Mouse (Mus musculus) natural killer cell, adult 2 months (primary cell): ENCODE data around the gene Hlcs.
A peak's percentile ranks its signal among the peaks of the same experiment; 100 is the strongest.
"Not testable (repeated sequence)": the region's sequence is repeated elsewhere in the genome, so short reads cannot be mapped to it uniquely, and the experiment has no call there.

Experiments used
- DNase-seq, 2 experiments: peaks; one replicate each; pipeline ENCODE4 v3.0.0; 2022; ENCODE audit warnings: low spot score in 2 of 2

Gene Hlcs

GRCm38 (mm10) chr16:94313229-94314030, at the start of gene Hlcs:
Gene Hlcs (minus strand): TSS chr16:94313571.
- peak; percentile 97 to 98 for DNase-seq

- no peak for DNase-seq
Measured at GRCm38 (mm10) chr16:94362174-94362873, 49.0 kb upstream of the Hlcs start.

DNA sequence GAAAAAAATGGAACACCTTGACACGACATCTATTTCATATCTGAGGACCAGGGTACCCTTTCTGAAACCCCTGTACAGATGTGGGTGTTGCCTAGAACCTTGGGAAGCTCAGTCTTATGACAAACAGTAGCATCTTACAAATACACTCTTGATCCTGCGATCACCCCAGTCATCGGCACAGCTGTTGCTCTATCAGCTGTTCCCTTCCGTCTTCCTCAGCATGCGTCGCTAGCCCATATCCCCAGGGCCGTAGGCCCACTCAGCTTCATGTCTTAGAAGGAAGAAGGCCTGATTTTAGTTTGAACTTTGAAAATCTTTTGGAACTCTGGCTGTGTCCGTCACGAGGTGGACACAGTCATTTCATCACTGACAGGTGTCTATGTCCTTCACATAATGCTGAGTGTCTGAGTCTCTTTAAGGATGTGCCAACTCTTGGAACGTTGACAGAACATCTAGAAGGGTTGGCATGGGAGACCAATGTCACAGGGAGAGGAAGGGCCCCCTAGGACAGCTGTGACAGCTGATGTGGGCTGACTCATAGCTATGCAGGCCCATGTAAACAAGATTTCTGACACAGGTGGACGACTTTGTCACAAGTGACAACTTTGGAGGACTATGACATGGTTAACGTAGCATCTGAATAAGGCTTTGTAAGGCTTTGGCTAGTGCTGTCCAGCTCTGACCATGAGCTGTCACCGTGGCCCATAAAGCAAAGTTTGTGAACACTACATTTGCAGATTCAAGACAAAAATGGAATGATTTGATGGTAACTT, 47.4 kb upstream of the Hlcs start:
- no peak for DNase-seq

- no peak for DNase-seq
Measured at GRCm38 (mm10) chr16:94358091-94358490, 44.7 kb upstream of the Hlcs start.

DNA sequence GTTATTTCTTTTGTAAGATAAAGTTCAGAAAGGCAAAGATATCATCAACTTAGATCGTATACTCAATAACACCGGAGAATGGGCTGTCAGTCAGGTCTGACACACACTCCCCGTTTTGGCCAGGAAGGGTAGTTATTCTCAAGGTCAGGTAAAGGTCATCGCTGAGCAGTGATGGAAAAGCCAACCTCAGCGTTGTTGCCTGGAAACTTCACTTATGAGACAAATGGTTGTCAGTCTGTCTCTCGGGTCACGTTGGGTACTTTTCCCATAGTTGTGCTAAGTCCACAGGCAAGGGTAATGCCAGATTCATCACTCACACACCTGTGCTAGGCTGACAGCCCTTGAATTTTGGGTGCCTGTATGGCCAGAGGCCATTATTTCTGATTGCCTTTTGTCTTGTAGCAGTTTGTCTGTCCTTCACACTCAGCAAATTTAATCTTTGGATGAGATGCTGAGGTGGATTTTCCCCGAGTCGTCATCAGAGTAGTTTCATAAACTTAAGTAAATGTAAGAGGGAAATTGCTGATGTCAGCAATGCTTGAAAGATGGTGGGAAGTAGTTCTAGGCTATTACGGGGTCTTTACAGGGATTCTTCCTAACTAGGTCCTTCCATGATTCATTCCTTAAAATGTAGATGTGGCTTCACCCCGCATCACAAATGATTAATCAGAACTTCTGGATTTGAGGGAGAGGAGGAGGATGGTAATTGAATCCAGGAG, 43.6 kb upstream of the Hlcs start:
- DNase-seq: no peak

GRCm38 (mm10) chr16:94356046-94356445, 42.7 kb upstream of the Hlcs start:
- DNase-seq: no peak

DNA sequence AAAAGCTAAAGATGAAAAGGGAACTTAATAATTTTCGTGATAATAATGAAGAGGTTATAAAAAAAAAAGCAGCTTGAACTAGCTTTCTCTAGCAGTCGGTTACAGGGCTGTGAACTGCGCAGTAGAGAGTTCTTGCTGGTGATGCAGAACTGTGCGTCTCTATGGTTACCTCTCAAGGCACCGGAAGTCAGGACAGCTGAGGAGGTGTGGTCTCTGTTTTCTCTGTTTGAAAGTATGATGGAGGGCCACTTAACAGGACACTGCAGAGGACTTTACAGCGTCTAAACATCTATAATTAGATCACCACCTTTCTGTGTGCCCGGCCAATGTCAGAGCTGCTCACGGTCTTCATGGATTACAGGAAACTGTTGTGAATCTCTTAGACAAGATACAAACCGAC, 41.1 kb upstream of the Hlcs start:
- peak; percentile 58 to 60 for DNase-seq

- DNase-seq: no peak
Measured at GRCm38 (mm10) chr16:94350287-94350677, 36.9 kb upstream of the Hlcs start.

DNA sequence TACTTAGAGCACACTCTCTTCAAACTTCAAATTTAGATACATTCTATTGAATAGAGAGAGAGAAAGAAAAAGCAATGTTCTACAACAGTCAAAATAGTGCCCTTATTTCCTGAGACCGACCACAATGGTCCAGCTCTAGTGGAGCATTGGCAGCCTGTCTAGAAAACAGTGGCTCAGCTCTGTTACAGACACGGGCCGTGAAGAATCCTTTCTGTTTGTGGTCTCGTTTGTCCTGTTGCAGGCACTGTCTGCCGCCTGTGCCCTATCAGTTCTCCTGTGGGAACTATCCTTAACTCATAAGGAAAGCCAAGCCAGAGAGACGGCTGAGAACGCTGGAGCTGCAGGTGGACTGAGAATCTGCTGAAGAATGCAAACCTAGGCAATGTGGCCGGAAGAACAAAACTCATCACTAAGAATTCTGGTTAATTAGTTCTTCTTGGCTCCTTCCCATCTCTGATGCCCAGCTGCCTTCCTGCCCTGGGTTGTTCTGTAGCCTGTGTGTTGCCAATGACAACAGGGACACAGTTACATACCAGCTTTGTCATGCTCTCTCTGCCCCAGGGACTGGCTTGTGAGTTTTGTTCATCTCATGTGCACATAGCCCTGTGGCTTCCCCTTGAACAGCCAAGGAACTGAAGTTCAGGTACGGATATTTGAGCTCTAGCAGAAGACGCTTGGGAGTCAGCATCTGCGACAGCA, 36.4 kb upstream of the Hlcs start:
- DNase-seq: no peak

GRCm38 (mm10) chr16:94348779-94349178, 35.4 kb upstream of the Hlcs start:
- DNase-seq: no peak

DNA sequence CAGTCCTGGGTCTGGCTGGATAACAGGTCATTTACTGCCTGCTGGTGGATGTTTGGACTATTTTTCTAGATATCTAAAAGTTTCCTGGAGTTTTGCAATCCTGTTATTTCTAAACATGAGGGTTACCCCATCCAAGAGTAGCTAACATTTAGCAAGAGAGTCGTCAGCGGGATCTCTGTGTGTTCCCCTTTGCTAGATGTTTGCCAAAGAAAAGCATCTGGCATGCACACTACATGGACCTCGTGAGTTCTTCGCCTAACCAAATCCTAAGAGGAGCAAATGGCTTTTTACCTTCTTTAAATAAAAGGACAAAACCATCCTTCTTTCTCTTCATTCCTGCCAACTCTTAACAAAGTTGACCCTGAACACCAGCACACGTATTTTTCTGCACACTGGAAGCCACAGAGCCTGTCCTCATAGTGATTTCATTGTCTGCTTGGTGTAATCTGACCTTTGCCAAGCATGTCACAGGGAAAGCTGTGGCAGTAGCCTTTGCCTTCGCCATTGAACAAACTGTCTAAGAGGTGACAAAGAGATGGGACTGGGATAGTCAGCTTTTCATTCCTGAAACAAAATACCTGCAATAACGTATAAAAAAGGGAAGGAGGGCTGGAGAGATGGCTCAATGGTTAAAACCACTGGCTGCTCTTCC, 33.8 kb upstream of the Hlcs start:
- DNase-seq: no peak

DNA sequence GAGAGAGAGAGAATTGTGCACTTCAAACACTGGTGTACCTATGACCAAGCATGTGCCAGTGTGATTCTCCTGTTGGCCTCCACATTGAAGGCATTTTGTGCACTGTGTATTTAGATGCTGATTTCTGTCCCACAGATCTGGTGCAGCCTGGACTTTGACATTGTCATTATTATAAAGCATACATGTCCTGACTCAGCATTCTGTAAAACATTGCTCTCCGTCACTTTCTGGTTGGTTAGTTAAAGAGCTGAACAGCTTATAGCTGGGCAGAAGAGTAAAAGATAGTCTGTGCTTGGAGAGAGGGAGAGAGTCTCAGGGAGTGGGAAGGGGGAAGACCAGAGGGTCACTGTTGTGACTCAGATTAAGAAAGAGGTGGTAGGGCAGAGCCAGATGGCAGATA, 32.4 kb upstream of the Hlcs start:
- DNase-seq: no peak

DNA sequence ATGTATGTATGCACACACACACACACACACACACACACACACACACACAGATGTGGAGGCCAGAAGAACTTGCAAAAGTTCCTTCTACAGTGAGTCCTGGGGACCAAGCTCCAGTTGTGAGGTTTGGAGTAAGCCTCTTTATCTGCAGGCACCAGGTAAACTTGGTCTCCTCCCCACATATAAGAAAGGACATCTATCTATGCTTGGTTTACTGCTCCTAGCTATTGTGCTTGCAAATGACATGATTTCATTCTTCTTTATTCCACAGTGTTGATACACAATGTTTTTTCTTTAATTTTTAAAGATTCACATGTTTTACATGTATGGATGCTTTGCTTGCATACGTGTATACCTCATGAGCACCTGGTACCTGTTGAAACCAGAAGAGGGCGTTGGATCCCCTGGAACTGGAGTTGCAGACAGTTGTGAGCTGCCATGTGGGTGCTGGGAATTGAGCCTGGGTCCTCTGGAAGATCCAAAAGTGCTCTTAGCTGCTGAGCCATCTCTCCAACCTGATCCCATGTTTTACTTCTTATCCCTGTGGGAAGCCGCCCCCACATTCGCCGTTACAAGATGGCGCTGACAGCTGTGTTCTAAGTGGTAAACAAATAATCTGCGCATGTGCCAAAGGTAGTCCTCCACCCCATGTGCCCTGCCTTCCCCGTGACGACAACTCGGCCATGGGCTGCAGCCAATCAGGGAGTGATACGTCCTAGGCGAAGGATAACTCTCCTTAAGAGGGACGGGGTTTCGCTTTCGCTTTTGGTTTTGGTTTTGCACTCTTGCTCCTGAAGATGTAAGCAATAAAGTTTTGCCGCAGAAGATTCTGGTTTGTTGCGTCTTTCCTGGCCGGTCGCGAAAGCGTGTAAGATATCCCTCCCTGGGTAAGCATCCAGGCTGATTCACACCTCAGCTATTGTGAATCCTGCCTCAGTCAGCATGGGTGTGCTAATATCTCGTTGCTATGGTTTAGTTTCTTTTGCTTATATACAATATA, 26.1 kb upstream of the Hlcs start:
- not testable (repeated sequence) for DNase-seq

GRCm38 (mm10) chr16:94335656-94336055, 22.3 kb upstream of the Hlcs start:
- no peak for DNase-seq

- DNase-seq: peak; percentile 69 to 77
Measured at GRCm38 (mm10) chr16:94331886-94332252, 18.5 kb upstream of the Hlcs start.

DNA sequence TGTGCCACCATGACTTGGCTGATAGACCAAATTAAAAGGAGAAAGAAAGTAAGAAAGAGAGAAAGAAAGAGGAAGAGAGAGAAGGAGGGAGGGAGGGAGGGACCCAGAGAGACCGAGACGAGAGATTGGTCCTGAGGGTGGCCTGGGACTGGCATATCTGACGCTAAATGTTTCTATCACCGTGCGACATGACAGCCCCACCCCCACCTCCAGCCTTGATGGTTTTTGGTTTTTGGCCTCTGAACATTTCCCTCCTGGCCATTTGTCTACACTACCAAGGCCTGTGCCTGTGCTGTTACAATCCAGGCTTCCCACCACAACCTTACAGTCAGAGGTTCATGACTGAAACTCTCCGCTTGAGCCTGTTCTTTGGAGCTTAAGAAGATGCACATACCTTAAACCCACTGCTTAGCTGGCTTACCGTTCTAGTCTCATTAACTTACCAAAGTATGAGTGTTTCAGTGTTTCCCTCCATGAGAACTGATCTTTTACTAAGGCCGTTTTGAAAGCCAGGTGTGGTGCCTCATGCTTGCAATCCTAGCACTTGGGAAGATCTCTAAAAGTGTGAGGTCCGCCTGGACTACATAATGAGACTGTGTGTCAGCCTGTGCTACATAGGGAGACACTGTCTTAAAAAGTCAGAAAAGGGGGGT, 18.0 kb upstream of the Hlcs start:
- no peak for DNase-seq

GRCm38 (mm10) chr16:94330429-94330828, 17.1 kb upstream of the Hlcs start:
- DNase-seq: no peak

GRCm38 (mm10) chr16:94328881-94329867, 15.8 kb upstream of the Hlcs start:
- DNase-seq: peak in 1 of 2 experiments; percentile 29
